Mouse (Mus musculus): ENCODE results near the gene Naip2.

GRCm38 (mm10) chr13:100203319-100203718 lies 1.4 kb upstream of the Naip2 start:
- TF ChIP-seq CTCF (IDR thresholded peaks at IDR 0.05; ENCODE audit: control insufficient read depth, insufficient read depth, insufficient read length) (no peak), MYOD1 (IDR thresholded peaks at IDR 0.05; ENCODE audit: control insufficient read depth, insufficient read length, low read depth) (no peak), MYOG (IDR thresholded peaks at IDR 0.05; ENCODE audit: control insufficient read depth, extremely low read depth, insufficient read length) (no peak), MAX (IDR thresholded peaks at IDR 0.05) (no peak), CEBPB (IDR thresholded peaks at IDR 0.05; ENCODE audit: low read depth) (no peak)
